Mouse (Mus musculus) spleen, adult 2 months (tissue): Measurements from ENCODE around the gene Srd5a1. TPM values are rescaled to one million over a fixed set of nuclear protein-coding genes. Genes with fewer than 3 reads are reported as not detected.
A peak's percentile ranks its signal among the peaks of the same experiment; 100 is the strongest.

Source experiments
- DNase-seq, 2 experiments: peaks; one replicate each; pipeline versions ENCODE4 v3.0.0 to v3.0.0-alpha.2; 2012 to 2021; ENCODE audit warnings: low spot score in 2 of 2, low read depth in 1 of 2
- H3K27ac ChIP-seq: fragments of 200-500 bp; 2 replicates; pipeline ENCODE4 v1.5.1; 2012; ENCODE audit warnings: low read length, inconsistent platforms; ENCODE audit not compliant: insufficient read depth
- H3K27me3 ChIP-seq: fragments of 200-500 bp; 2 replicates; pipeline ENCODE4 v1.6.1; 2012; ENCODE audit warnings: mild to moderate bottlenecking, moderate library complexity, low read length, inconsistent platforms; ENCODE audit not compliant: control insufficient read depth, insufficient read depth
- H3K36me3 ChIP-seq: fragments of 200-500 bp; 2 replicates; pipeline ENCODE4 v1.6.1; 2012; ENCODE audit warnings: mild to moderate bottlenecking, low read length, inconsistent platforms; ENCODE audit not compliant: control insufficient read depth, insufficient read depth
- H3K4me1 ChIP-seq: fragments of 200-500 bp; 2 replicates; pipeline ENCODE4 v1.6.1; 2011; ENCODE audit warnings: inconsistent platforms; ENCODE audit not compliant: control insufficient read depth, insufficient read depth, insufficient read length
- H3K4me3 ChIP-seq: fragments of 200-500 bp; 2 replicates; pipeline ENCODE4 v1.5.1; 2011; ENCODE audit warnings: mild to moderate bottlenecking, inconsistent platforms; ENCODE audit not compliant: insufficient read depth, insufficient read length; ENCODE audit errors: extremely low read depth
- CTCF ChIP-seq: fragments of 200-500 bp; IDR thresholded peaks from 2 replicates; pipeline ENCODE4 v1.5.1; 2011; ENCODE audit warnings: mild to moderate bottlenecking, inconsistent platforms; ENCODE audit not compliant: insufficient read depth, insufficient read length, insufficient replicate concordance; ENCODE audit errors: extremely low read depth
- POLR2A ChIP-seq: fragments of 200-500 bp; IDR thresholded peaks from 2 replicates; pipeline ENCODE4 v1.6.1; 2011; ENCODE audit warnings: low read depth, low read length, inconsistent platforms
- WGBS: fragments of 180-500 bp; shearing (Covaris S2); methylation state at CpG from one replicate; pipeline ENCODE4 v1.1.7; 2018; 5-methylcytosine and 5-hydroxymethylcytosine counted together
- polyA plus RNA-seq: library from polyadenylated mRNA; depleted of rRNA; stranded (reverse); fragments of >200 nt; gene quantifications from 2 replicates; pipeline ENCODE4 v1.2.3, GENCODE M21; 2012

Gene Srd5a1
- polyA plus RNA-seq, 1 experiment = 0.82 TPM

GRCm38 (mm10) chr13:69534654-69535551 lies 76.3 kb downstream of the Srd5a1 start:
- Histone ChIP-seq H3K36me3 (no peaks in the 10 kb centered on the region), H3K4me3 (peak overlapping the region; percentile 76), H3K27ac (peak overlapping the region; percentile 94), H3K27me3 (no peaks in the 10 kb centered on the region), H3K4me1 (peaks cover 11% of the 10 kb centered on the region)
- peak; percentile 95 to 97 for DNase-seq
- TF ChIP-seq CTCF = no peak
- peak; percentile 83 for TF ChIP-seq POLR2A
- WGBS = under 1% methylated on average over 86 of the region's 86 CpGs

- no peak for DNase-seq
These were observed 76.9 kb downstream of the Srd5a1 start, which contains the start of gene Tent4a for GRCm38 (mm10) chr13:69534334-69534653. TSS of gene Tent4a (minus strand) at chr13:69534617.

GRCm38 (mm10) chr13:69533405-69534333 lies 77.6 kb downstream of the Srd5a1 start, which contains the start of gene Nsun2:
TSS of gene Nsun2 (plus strand) at chr13:69533746.
- Histone ChIP-seq H3K36me3 (no peaks in the 10 kb centered on the region), H3K27ac (peak within 1 kb of the TSS; percentile 61), H3K27me3 (no peaks in the 10 kb centered on the region), H3K4me1 (peaks cover 11% of the 10 kb centered on the region), H3K4me3 (peak within 1 kb of the TSS; percentile 76)
- peak in 1 of 2 experiments; percentile 33 for DNase-seq
- TF ChIP-seq CTCF = no peak
- WGBS = 8% methylated on average over 154 of the region's 155 CpGs

More at GRCm38 (mm10) chr13:69534334-69534653, 76.9 kb downstream of the Srd5a1 start, which contains the start of gene Tent4a:
- Histone ChIP-seq H3K36me3 (no peaks in the 10 kb centered on the region), H3K27ac (peak within 1 kb of the TSS; percentile 94), H3K4me3 (peak within 1 kb of the TSS; percentile 76), H3K4me1 (peaks cover 11% of the 10 kb centered on the region), H3K27me3 (no peaks in the 10 kb centered on the region)
- WGBS = 6% methylated on average over 52 of the region's 57 CpGs
- no peak for TF ChIP-seq CTCF
- TF ChIP-seq POLR2A = no peak

- no peak for DNase-seq
- WGBS = 6% methylated on average over 9 of the region's 9 CpGs
- peak overlapping the region; percentile 76 for H3K4me3 ChIP-seq
- no peaks in the 10 kb centered on the region for H3K27me3 ChIP-seq
- no peak overlapping the region for H3K27ac ChIP-seq
- TF ChIP-seq CTCF = no peak
- TF ChIP-seq POLR2A = no peak
- no peaks in the 10 kb centered on the region for H3K36me3 ChIP-seq
- peaks cover 11% of the 10 kb centered on the region for H3K4me1 ChIP-seq
These were observed 78.3 kb downstream of the Srd5a1 start for GRCm38 (mm10) chr13:69532893-69533404.

- Histone ChIP-seq H3K4me1 (peaks cover 11% of the 10 kb centered on the region), H3K4me3 (peak overlapping the region; percentile 12), H3K27me3 (no peaks in the 10 kb centered on the region), H3K27ac (no peak overlapping the region), H3K36me3 (no peaks in the 10 kb centered on the region)
- no peak for DNase-seq
- TF ChIP-seq CTCF (no peak), POLR2A (no peak)
- 41% methylated on average over 14 of the region's 14 CpGs for WGBS
These were observed 78.9 kb downstream of the Srd5a1 start for GRCm38 (mm10) chr13:69532101-69532892.

- H3K27me3 ChIP-seq = no peaks in the 10 kb centered on the region
- no peak overlapping the region for H3K4me3 ChIP-seq
- H3K36me3 ChIP-seq = no peaks in the 10 kb centered on the region
- no peak for DNase-seq
- TF ChIP-seq CTCF (no peak), POLR2A (no peak)
- H3K4me1 ChIP-seq = peaks cover 13% of the 10 kb centered on the region
- H3K27ac ChIP-seq = no peak overlapping the region
- WGBS = 62% methylated on average over 6 of the region's 6 CpGs
These were observed 79.8 kb downstream of the Srd5a1 start for GRCm38 (mm10) chr13:69531431-69531830.
